Mouse (Mus musculus) G1E (cell line): ENCODE measurements at regions not wholly inside any gene's neighbourhood (a gene's known extent, or its start where the extent isn't known, plus 50 kb on each side); places are given as distances from the start of the nearest gene placed in this dataset.

Experiments used
- ATAC-seq: 2 replicates; pipeline ENCODE4 v1.8.0; 2016; ENCODE audit warnings: mild to moderate bottlenecking; ENCODE audit not compliant: insufficient number of reproducible peaks, poor library complexity, low FRiP score, severe bottlenecking; ENCODE audit errors: extremely low read depth
- DNase-seq: peaks from one replicate; pipeline ENCODE4 v3.0.0; 2012; ENCODE audit warnings: low spot score
- H3K27me3 ChIP-seq: 2 replicates; pipeline ENCODE4 v1.6.1; 2012; ENCODE audit warnings: mild to moderate bottlenecking, low read length, inconsistent platforms; ENCODE audit not compliant: insufficient read depth
- H3K36me3 ChIP-seq: replicated peaks from 2 replicates; pipeline ENCODE3; 2012; ENCODE audit warnings: mild to moderate bottlenecking, inconsistent platforms
- H3K4me1 ChIP-seq: 2 replicates; pipeline ENCODE4 v1.6.1; 2012; ENCODE audit warnings: low read depth, low read length, inconsistent platforms, mixed read lengths; ENCODE audit not compliant: insufficient read depth
- H3K4me3 ChIP-seq: 2 replicates; pipeline ENCODE4 v1.5.1; 2012; ENCODE audit warnings: low read depth, mild to moderate bottlenecking, inconsistent platforms, low read length, moderate library complexity, mixed read lengths
- H3K9me3 ChIP-seq: replicated peaks from 2 replicates; pipeline ENCODE4 v1.6.1; 2012; ENCODE audit warnings: inconsistent platforms
- CTCF ChIP-seq: IDR thresholded peaks from 2 replicates; pipeline ENCODE4 v1.5.1; 2012; ENCODE audit warnings: low read depth, low read length, inconsistent platforms, mixed read lengths
- GATA1 ChIP-seq: IDR thresholded peaks from 2 replicates; pipeline ENCODE4 v1.6.1; 2012; ENCODE audit warnings: borderline replicate concordance, low read length, inconsistent platforms, mixed read lengths
- GATA2 ChIP-seq: IDR thresholded peaks from 2 replicates; pipeline ENCODE4 v1.6.1; 2012; ENCODE audit warnings: low read depth, low read length, inconsistent platforms, borderline replicate concordance
- POLR2AphosphoS5 ChIP-seq: IDR thresholded peaks from 2 replicates; pipeline ENCODE4 v1.6.1; 2012; ENCODE audit warnings: low read depth, low read length, inconsistent platforms; ENCODE audit not compliant: insufficient replicate concordance
- TAL1 ChIP-seq: conservative IDR thresholded peaks from 2 replicates; pipeline ENCODE4 v1.6.1; 2012; ENCODE audit warnings: low read depth, low read length, inconsistent platforms, mixed read lengths

DNA sequence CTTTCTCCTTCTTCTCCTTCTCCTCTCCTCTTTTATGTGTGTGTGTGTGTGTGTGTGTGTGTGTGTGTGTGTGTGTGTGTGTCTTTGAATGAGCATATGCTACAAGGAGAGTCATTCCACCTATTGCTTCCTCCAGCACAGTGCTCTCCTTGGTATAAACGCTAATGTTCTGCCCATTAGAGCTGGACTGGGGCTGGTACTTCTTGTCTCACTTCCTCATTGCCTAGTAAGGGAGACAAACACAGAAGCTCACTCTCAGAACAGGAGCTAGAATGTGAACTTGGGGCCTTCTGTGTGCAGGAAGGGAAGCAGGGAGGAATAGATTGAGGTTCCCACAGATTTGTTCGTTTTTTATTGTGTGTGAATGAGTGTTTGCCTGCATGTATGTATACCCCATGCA lies 54.9 kb upstream of the Shb start:
- Histone ChIP-seq H3K36me3 (no peaks in the 10 kb centered on the region), H3K4me3 (no peak overlapping the region), H3K27me3 (peaks cover 51% of the 10 kb centered on the region), H3K9me3 (no peaks in the 10 kb centered on the region), H3K4me1 (peaks cover 5% of the 10 kb centered on the region; the same call in 1 of the 2 replicates)
- ATAC-seq (no peak), DNase-seq (no peak)
- TF ChIP-seq CTCF = no peak
- TF ChIP-seq GATA2 = no peak
- TF ChIP-seq POLR2AphosphoS5 = no peak
- no peak for TF ChIP-seq TAL1
- no peak for TF ChIP-seq GATA1

DNA sequence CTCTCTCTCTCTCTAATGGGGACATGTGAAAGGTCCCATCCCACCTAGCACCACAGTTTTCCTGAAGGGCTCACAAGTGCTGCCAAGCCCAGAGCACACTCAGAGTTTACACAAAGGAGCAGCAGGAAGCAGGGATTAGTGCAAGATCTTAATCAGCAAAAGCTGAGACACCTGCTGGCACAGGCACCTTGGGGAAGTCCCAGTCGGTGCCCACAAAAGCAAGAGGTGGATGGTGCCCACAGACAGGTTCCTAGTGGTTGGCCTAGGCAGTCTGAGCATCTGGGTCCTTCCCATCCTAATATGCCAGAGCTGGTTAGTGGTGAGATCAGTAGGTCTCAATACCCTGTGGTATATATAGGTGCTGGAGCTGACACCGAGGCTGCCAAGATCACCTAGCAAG lies 54.0 kb upstream of the Shb start:
- H3K36me3 ChIP-seq = no peaks in the 10 kb centered on the region
- ATAC-seq (no peak), DNase-seq (no peak)
- no peaks in the 10 kb centered on the region for H3K9me3 ChIP-seq
- TF ChIP-seq GATA2 (no peak), CTCF (no peak), GATA1 (no peak), TAL1 (no peak), POLR2AphosphoS5 (no peak)
- H3K4me1 ChIP-seq = peaks cover 2% of the 10 kb centered on the region; the same call in 1 of the 2 replicates
- H3K4me3 ChIP-seq = no peak overlapping the region
- peaks cover 44% of the 10 kb centered on the region for H3K27me3 ChIP-seq

DNA sequence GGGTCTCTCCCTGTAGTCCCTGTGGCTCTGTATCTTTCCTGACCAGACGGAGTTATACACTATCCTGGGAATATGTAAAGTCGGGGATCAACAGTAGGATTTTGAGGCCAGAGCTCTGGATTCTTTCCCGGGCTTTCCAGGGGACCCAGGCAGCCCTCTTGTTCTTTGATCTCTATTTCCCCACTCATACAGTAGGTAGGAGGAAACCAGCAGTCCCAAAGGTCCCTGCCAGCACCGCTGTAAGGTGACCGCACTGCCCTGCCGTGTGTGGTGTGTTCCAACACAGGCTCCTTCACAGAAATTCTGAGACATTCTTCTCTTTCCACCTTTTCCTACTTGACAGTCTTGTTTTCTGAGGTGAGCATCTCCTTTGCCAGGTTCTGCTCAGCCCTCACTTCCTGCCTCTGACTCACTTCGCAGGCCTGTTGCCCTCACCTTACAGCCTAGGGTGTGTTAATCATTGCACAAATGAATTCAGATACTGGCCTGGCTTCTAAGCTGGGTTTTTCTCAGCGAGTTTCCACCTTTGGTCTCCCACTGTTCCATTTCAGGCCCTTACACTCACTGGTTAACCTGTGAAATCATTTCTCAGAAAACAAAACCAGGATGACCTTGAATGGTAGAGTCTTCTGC lies 53.0 kb upstream of the Shb start:
- no peak overlapping the region for H3K4me3 ChIP-seq
- DNase-seq = no peak
- H3K27me3 ChIP-seq = peaks cover 37% of the 10 kb centered on the region
- H3K36me3 ChIP-seq = no peaks in the 10 kb centered on the region
- TF ChIP-seq GATA2 (no peak), POLR2AphosphoS5 (no peak), GATA1 (no peak), TAL1 (no peak), CTCF (no peak)
- H3K9me3 ChIP-seq = no peaks in the 10 kb centered on the region
- no peak for ATAC-seq
- peaks cover 2% of the 10 kb centered on the region; the same call in 1 of the 2 replicates for H3K4me1 ChIP-seq

DNA sequence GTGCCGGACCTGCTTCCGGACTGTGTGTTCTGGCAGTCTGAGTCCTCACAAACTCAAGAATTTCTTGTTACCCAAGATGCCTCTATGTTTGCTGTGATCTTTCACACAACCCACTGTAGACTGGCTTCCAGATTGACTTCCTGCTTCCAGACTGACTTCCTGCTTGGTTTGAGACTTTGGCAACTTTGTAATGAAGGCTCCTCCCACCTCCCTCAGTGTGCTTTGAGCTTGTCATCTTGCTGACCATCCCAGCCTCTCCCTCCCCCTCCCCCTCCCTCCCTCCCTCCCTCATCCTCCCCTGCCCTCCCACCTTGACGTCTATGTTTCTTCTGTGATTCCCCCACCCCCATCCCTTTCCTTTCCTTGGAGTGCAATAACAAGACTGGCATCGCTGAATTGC lies 51.7 kb upstream of the Shb start:
- DNase-seq = no peak
- H3K36me3 ChIP-seq = no peaks in the 10 kb centered on the region
- no peak overlapping the region for H3K4me3 ChIP-seq
- H3K9me3 ChIP-seq = no peaks in the 10 kb centered on the region
- TF ChIP-seq GATA2 (no peak), CTCF (no peak), POLR2AphosphoS5 (no peak), TAL1 (no peak), GATA1 (no peak)
- peaks cover 2% of the 10 kb centered on the region; the same call in 1 of the 2 replicates for H3K4me1 ChIP-seq
- ATAC-seq = no peak
- peaks cover 34% of the 10 kb centered on the region for H3K27me3 ChIP-seq

DNA sequence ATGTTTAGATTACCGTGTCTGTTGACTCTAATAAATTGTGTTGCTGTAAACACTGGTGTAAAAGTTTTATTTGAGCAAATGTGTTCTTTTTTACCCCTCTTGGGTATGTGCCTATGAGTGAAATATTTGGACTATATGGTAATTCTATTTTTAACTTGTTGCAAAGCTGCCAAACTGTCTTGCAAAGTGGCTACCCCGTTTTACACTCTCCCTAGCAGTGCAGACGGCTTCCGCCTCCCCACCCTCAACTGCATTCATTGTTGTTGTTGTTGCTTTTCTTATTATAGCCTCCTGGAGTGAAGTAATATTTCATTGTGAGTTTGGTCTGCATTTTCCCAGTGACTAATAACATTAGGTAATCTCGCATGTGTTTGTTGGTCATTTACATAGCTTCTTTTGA lies 50.2 kb upstream of the Shb start:
- no peaks in the 10 kb centered on the region for H3K36me3 ChIP-seq
- H3K4me3 ChIP-seq = no peak overlapping the region
- no peaks in the 10 kb centered on the region for H3K9me3 ChIP-seq
- TF ChIP-seq TAL1 = no peak
- TF ChIP-seq CTCF = no peak
- TF ChIP-seq GATA2 = no peak
- TF ChIP-seq POLR2AphosphoS5 = no peak
- TF ChIP-seq GATA1 = no peak
- ATAC-seq (no peak), DNase-seq (no peak)
- H3K4me1 ChIP-seq = no peaks in the 10 kb centered on the region
- H3K27me3 ChIP-seq = peaks cover 29% of the 10 kb centered on the region
